Mouse (Mus musculus): ENCODE data around the gene Gm11758. TPM values are rescaled to one million over a fixed set of nuclear protein-coding genes. Genes with fewer than 3 reads are reported as not detected.

Gm11758 gene
- polyA plus RNA-seq (2012; rRNA removed) = not detected in 2 replicates

GRCm38 (mm10) chr4:73876166-73876565 is at the start of gene Gm11758:
Gene Gm11758, minus strand, starts transcription at chr4:73876266.

GRCm38 (mm10) chr4:73920660-73921059 is 44.6 kb upstream of the Gm11758 start, which contains the start of gene Gm11756:
Gene Gm11756, minus strand, starts transcription at chr4:73920760.

GRCm38 (mm10) chr4:73905853-73906252 is 29.8 kb upstream of the Gm11758 start, which contains the start of gene Gm13871:
Gene Gm13871, minus strand, starts transcription at chr4:73905953.

GRCm38 (mm10) chr4:73891012-73891411 is 14.9 kb upstream of the Gm11758 start, which contains the start of gene Gm11757:
Gene Gm11757, minus strand, starts transcription at chr4:73891112.

Other genes with a start within 250 kb of the Gm11758 start
- not detected in 2 replicates for gene Gm11236, start 238.1 kb downstream of the Gm11758 start, polyA plus RNA-seq (2012; rRNA removed)
- not detected in 2 replicates for gene Gm11239, start 207.9 kb downstream of the Gm11758 start, polyA plus RNA-seq (2012; rRNA removed)
- gene Gm428, start 192.8 kb downstream of the Gm11758 start, polyA plus RNA-seq (2012; rRNA removed) = not detected in 2 replicates
- gene Rasef, start 85.3 kb downstream of the Gm11758 start, polyA plus RNA-seq (2012; rRNA removed) = 1.6 and 2.4 TPM in 2 replicates
- not detected in 2 replicates for gene Gm11757, start 14.8 kb upstream of the Gm11758 start, polyA plus RNA-seq (2012; rRNA removed)
- gene Gm13871, start 29.7 kb upstream of the Gm11758 start, polyA plus RNA-seq (2012; rRNA removed) = not detected in 2 replicates
- gene Gm11756, start 44.5 kb upstream of the Gm11758 start, polyA plus RNA-seq (2012; rRNA removed) = not detected in 2 replicates
- gene 2310002L09Rik, start 74.6 kb upstream of the Gm11758 start, polyA plus RNA-seq (2012; rRNA removed) = not detected in 2 replicates
- 0.15 and 0.16 TPM in 2 replicates for gene Frmd3, start 137.2 kb upstream of the Gm11758 start, polyA plus RNA-seq (2012; rRNA removed)

Data from ovary, adult 2 months (tissue).